Mouse (Mus musculus) testis, adult 2 months (tissue): Measurements from ENCODE around the gene Gm10644. TPM values are rescaled to one million over a fixed set of nuclear protein-coding genes. Genes with fewer than 3 reads are reported as not detected.

Experiments
- H3K27ac ChIP-seq: fragments of 200-500 bp; 2 replicates; pipeline ENCODE4 v1.5.1; 2012; ENCODE audit warnings: low read depth, low read length; ENCODE audit not compliant: control insufficient read depth, insufficient read depth
- H3K27me3 ChIP-seq: fragments of 200-500 bp; 2 replicates; pipeline ENCODE4 v1.6.1; 2012; ENCODE audit warnings: mild to moderate bottlenecking, low read length, moderate library complexity; ENCODE audit not compliant: control insufficient read depth, insufficient read depth
- H3K36me3 ChIP-seq: fragments of 200-500 bp; 2 replicates; pipeline ENCODE4 v1.6.1; 2012; ENCODE audit warnings: mild to moderate bottlenecking, low read length; ENCODE audit not compliant: control insufficient read depth, insufficient read depth
- H3K4me1 ChIP-seq: fragments of 200-500 bp; 2 replicates; pipeline ENCODE4 v1.6.1; 2012; ENCODE audit warnings: low read length; ENCODE audit not compliant: control insufficient read depth, insufficient read depth
- H3K4me3 ChIP-seq: fragments of 200-500 bp; 2 replicates; pipeline ENCODE4 v1.5.1; 2012; ENCODE audit warnings: low read depth, mild to moderate bottlenecking, low read length, moderate library complexity, mixed read lengths; ENCODE audit not compliant: control insufficient read depth
- CTCF ChIP-seq: fragments of 200-500 bp; IDR thresholded peaks from 2 replicates; pipeline ENCODE4 v1.5.1; 2012; ENCODE audit warnings: low read depth, mild to moderate bottlenecking, inconsistent platforms, low read length, moderate library complexity; ENCODE audit not compliant: control insufficient read depth, insufficient read depth, insufficient replicate concordance
- POLR2A ChIP-seq: fragments of 200-500 bp; IDR thresholded peaks from 2 replicates; pipeline ENCODE4 v1.6.1; 2012; ENCODE audit warnings: low read depth, mild to moderate bottlenecking, inconsistent platforms, low read length, moderate library complexity; ENCODE audit not compliant: control insufficient read depth
- polyA plus RNA-seq: library from polyadenylated mRNA; depleted of rRNA; stranded (reverse); fragments of >200 nt; gene quantifications from 2 replicates; pipeline ENCODE4 v1.2.3, GENCODE M21; 2012; rRNA removed

Gene Gm10644
- polyA plus RNA-seq, 1 experiment: 14.9 TPM

GRCm38 (mm10) chr8:83895894-83896293 is 59.1 kb downstream of the Gm10644 start:
- Histone ChIP-seq H3K27ac (no peak overlapping the region), H3K4me1 (peaks cover 12% of the 10 kb centered on the region), H3K36me3 (no peaks in the 10 kb centered on the region), H3K4me3 (no peak overlapping the region), H3K27me3 (no peaks in the 10 kb centered on the region)
- no peak for TF ChIP-seq POLR2A
- peak; percentile 66; the same call in 1 of the 2 replicates for TF ChIP-seq CTCF

GRCm38 (mm10) chr8:83893915-83894314 is 61.1 kb downstream of the Gm10644 start:
- Histone ChIP-seq H3K27me3 (no peaks in the 10 kb centered on the region), H3K4me3 (no peak overlapping the region), H3K4me1 (peaks cover 8% of the 10 kb centered on the region), H3K27ac (no peak overlapping the region), H3K36me3 (no peaks in the 10 kb centered on the region)
- no peak for TF ChIP-seq POLR2A
- peak; percentile 97 for TF ChIP-seq CTCF

GRCm38 (mm10) chr8:83892061-83892460 is 62.9 kb downstream of the Gm10644 start:
- H3K36me3 ChIP-seq: no peaks in the 10 kb centered on the region
- H3K27me3 ChIP-seq: no peaks in the 10 kb centered on the region
- H3K4me3 ChIP-seq: no peak overlapping the region
- H3K27ac ChIP-seq: no peak overlapping the region
- TF ChIP-seq POLR2A (no peak), CTCF (no peak)
- H3K4me1 ChIP-seq: peaks cover 2% of the 10 kb centered on the region; the same call in 1 of the 2 replicates

GRCm38 (mm10) chr8:83888409-83888808 is 66.6 kb downstream of the Gm10644 start:
- Histone ChIP-seq H3K27ac (no peak overlapping the region), H3K36me3 (no peaks in the 10 kb centered on the region), H3K4me3 (no peak overlapping the region), H3K4me1 (no peaks in the 10 kb centered on the region), H3K27me3 (no peaks in the 10 kb centered on the region)
- no peak for TF ChIP-seq POLR2A

Other genes starting within 250 kb of the Gm10644 start
- gene Ddx39, start 240.0 kb downstream of the Gm10644 start, polyA plus RNA-seq: 101 and 105 TPM in 2 replicates
- gene Adgre5, start 213.9 kb downstream of the Gm10644 start, polyA plus RNA-seq: 6.1 and 13.1 TPM in 2 replicates
- gene Adgrl1, start 55.1 kb downstream of the Gm10644 start, polyA plus RNA-seq: 54.3 and 64.0 TPM in 2 replicates
- gene Asf1b, start 302 bp upstream of the Gm10644 start, polyA plus RNA-seq: 65.0 and 73.8 TPM in 2 replicates
- gene Prkaca, start 17.8 kb upstream of the Gm10644 start, polyA plus RNA-seq: 101 and 103 TPM in 2 replicates
- 13.7 and 15.3 TPM in 2 replicates for gene Samd1, start 42.5 kb upstream of the Gm10644 start, polyA plus RNA-seq
- 38.1 and 43.2 TPM in 2 replicates for gene 1700067K01Rik, start 46.3 kb upstream of the Gm10644 start, polyA plus RNA-seq
- 10.9 and 15.1 TPM in 2 replicates for gene 2210011C24Rik, start 57.0 kb upstream of the Gm10644 start, polyA plus RNA-seq
- gene Palm3, start 66.3 kb upstream of the Gm10644 start, polyA plus RNA-seq: 1.2 and 1.9 TPM in 2 replicates
- gene Il27ra, start 87.4 kb upstream of the Gm10644 start, polyA plus RNA-seq: 0.08 and 0.12 TPM in 2 replicates
- gene Rln3, start 89.8 kb upstream of the Gm10644 start, polyA plus RNA-seq: 0.84 TPM in 1 of 2 replicates, not detected in the other
- 6.3 and 6.6 TPM in 2 replicates for gene Gm10643, start 109.9 kb upstream of the Gm10644 start, polyA plus RNA-seq
- 83.0 and 89.5 TPM in 2 replicates for gene Rfx1, start 111.6 kb upstream of the Gm10644 start, polyA plus RNA-seq
- 210 and 216 TPM in 2 replicates for gene Dcaf15, start 149.6 kb upstream of the Gm10644 start, polyA plus RNA-seq
- gene Podnl1, start 170.8 kb upstream of the Gm10644 start, polyA plus RNA-seq: 0.07 and 0.14 TPM in 2 replicates
- 30.9 and 38.6 TPM in 2 replicates for gene Cc2d1a, start 192.7 kb upstream of the Gm10644 start, polyA plus RNA-seq
- gene 4930432K21Rik, start 192.8 kb upstream of the Gm10644 start, polyA plus RNA-seq: 57.2 and 65.0 TPM in 2 replicates
- gene Nanos3, start 230.0 kb upstream of the Gm10644 start, polyA plus RNA-seq: 1.6 and 2.4 TPM in 2 replicates